Mouse (Mus musculus): ENCODE results near the gene Rbm5. TPM values are rescaled to one million over a fixed set of nuclear protein-coding genes. Genes with fewer than 3 reads are reported as not detected.

Rbm5 gene
- 81.2 and 82.1 TPM in 2 replicates for polyA plus RNA-seq (2015; fragmentation: Nextera tagmentation; extraction: Ambion mirVana)

DNA sequence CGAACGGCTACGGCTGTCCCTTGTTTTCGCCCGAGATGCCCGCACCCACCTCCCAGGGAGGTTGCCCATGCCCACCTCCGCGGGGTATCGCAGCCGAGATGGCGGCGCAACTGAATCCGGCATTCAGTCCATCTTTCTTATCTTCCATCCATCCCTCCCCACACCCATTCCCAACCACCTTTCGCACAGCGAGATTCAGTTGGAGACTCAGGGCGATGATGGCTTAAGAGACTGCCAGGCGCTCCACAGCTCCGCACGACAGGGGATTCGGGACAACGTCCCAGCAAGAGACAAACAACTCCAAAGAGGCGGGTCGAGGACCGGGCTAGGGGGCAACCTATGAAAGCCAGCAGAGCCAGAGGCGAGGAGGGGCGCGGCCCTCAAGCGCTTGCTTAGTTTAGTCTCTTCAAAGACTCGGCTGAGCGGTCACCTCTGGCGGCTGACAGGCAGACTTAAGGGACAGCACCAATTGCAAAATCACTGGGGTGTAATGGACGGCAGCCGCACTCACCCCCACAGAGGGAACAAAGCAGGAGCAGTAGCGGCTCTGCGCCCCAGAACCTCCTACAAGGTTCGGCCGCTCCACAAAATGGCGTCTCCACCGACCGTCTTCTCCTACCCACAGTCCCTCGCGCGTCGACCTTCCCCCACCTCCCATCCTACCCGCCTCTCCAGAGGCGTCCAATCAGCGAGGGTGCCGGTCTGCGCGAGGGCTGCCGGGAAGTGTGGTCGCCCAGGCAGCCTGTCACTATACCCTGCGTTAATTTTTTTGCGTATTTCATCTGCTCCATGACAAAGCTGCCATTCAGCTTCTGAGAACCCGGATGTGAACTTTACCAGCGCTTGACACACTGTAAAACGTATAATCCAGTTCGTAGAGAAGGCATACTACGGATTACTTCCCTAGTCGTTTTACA, at the start of gene Rbm5:
Gene Rbm5 (minus strand): TSS at position 623 of the 917 bp plus-strand sequence.

DNA sequence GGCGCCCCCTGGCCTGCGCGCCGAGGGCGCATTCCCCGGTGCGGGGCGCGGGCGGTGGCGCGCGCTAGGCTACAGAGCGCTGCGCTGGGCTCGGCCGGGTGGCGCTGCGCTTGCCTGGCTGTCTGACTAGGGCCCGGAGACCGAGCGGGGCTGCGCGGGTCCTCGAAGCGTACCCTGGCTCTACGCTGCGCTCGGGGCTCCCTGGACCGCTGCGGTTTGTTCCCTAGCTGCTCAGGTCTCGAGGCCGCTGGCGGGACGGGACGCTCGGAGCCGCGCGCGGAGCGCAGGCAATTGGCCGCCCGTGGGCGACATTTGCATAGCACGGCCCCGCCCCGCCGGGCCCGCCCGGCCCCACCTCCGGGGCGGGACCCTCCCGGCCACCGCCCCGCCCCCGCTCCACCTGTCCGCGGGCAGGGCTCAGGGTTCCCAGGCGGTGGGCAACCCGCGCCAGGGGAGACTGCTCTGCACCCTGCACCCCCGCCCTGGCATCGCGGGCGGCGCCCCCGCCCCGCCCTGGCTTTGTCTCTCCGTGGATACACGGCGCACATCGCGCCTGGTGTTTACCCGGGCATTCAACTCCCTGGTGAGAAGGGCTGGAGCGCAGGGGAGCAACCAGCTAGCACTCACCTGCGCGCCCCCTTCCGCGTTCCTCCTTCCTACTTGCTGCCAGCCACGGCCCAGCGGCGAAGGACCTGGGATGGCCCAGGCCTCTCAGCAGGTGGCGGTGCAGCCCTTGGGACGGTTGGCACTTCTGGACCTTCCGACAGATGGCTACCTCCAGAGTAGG, 60.9 kb downstream of the Rbm5 start, which contains the start of gene Sema3f:
Gene Sema3f (minus strand): TSS at position 779 of the 787 bp plus-strand sequence.

Other genes starting within 250 kb of the Rbm5 start
- 36.6 and 39.3 TPM in 2 replicates for gene Tmem115, start 237.1 kb downstream of the Rbm5 start, polyA plus RNA-seq (2015; fragmentation: Nextera tagmentation; extraction: Ambion mirVana)
- 16.3 and 17.5 TPM in 2 replicates for gene Cyb561d2, start 228.8 kb downstream of the Rbm5 start, polyA plus RNA-seq (2015; fragmentation: Nextera tagmentation; extraction: Ambion mirVana)
- gene Nprl2, start 228.8 kb downstream of the Rbm5 start, polyA plus RNA-seq (2015; fragmentation: Nextera tagmentation; extraction: Ambion mirVana) = 14.7 and 17.2 TPM in 2 replicates
- gene Zmynd10, start 223.7 kb downstream of the Rbm5 start, polyA plus RNA-seq (2015; fragmentation: Nextera tagmentation; extraction: Ambion mirVana) = 0.44 and 0.52 TPM in 2 replicates
- gene Rassf1, start 219.4 kb downstream of the Rbm5 start, polyA plus RNA-seq (2015; fragmentation: Nextera tagmentation; extraction: Ambion mirVana) = 61.6 and 67.2 TPM in 2 replicates
- gene Tusc2, start 207.7 kb downstream of the Rbm5 start, polyA plus RNA-seq (2015; fragmentation: Nextera tagmentation; extraction: Ambion mirVana) = 30.8 and 32.6 TPM in 2 replicates
- gene Hyal2, start 203.1 kb downstream of the Rbm5 start, polyA plus RNA-seq (2015; fragmentation: Nextera tagmentation; extraction: Ambion mirVana) = 37.4 and 43.1 TPM in 2 replicates
- gene Hyal1, start 194.1 kb downstream of the Rbm5 start, polyA plus RNA-seq (2015; fragmentation: Nextera tagmentation; extraction: Ambion mirVana) = 6.4 and 7.9 TPM in 2 replicates
- gene Naa80, start 192.1 kb downstream of the Rbm5 start, polyA plus RNA-seq (2015; fragmentation: Nextera tagmentation; extraction: Ambion mirVana) = 9.7 and 14.0 TPM in 2 replicates
- 0.60 and 0.61 TPM in 2 replicates for gene Hyal3, start 190.2 kb downstream of the Rbm5 start, polyA plus RNA-seq (2015; fragmentation: Nextera tagmentation; extraction: Ambion mirVana)
- 21.9 and 26.4 TPM in 2 replicates for gene Ifrd2, start 183.4 kb downstream of the Rbm5 start, polyA plus RNA-seq (2015; fragmentation: Nextera tagmentation; extraction: Ambion mirVana)
- gene Sema3b, start 161.8 kb downstream of the Rbm5 start, polyA plus RNA-seq (2015; fragmentation: Nextera tagmentation; extraction: Ambion mirVana) = 12.9 and 15.9 TPM in 2 replicates
- 285 and 303 TPM in 2 replicates for gene Gnai2, start 135.6 kb downstream of the Rbm5 start, polyA plus RNA-seq (2015; fragmentation: Nextera tagmentation; extraction: Ambion mirVana)
- gene Slc38a3, start 101.5 kb downstream of the Rbm5 start, polyA plus RNA-seq (2015; fragmentation: Nextera tagmentation; extraction: Ambion mirVana) = 0.16 and 0.34 TPM in 2 replicates
- 0.45 and 0.63 TPM in 2 replicates for gene Gnat1, start 91.3 kb downstream of the Rbm5 start, polyA plus RNA-seq (2015; fragmentation: Nextera tagmentation; extraction: Ambion mirVana)
- gene Sema3f, start 60.5 kb downstream of the Rbm5 start, polyA plus RNA-seq (2015; fragmentation: Nextera tagmentation; extraction: Ambion mirVana) = 10.7 and 12.1 TPM in 2 replicates
- 31.5 and 34.2 TPM in 2 replicates for gene Rbm6, start 102.2 kb upstream of the Rbm5 start, polyA plus RNA-seq (2015; fragmentation: Nextera tagmentation; extraction: Ambion mirVana)
- gene Mon1a, start 117.2 kb upstream of the Rbm5 start, polyA plus RNA-seq (2015; fragmentation: Nextera tagmentation; extraction: Ambion mirVana) = 10.4 and 11.5 TPM in 2 replicates
- gene Mst1r, start 135.9 kb upstream of the Rbm5 start, polyA plus RNA-seq (2015; fragmentation: Nextera tagmentation; extraction: Ambion mirVana) = 7.8 and 9.4 TPM in 2 replicates
- not detected in 2 replicates for gene Actl11, start 157.5 kb upstream of the Rbm5 start, polyA plus RNA-seq (2015; fragmentation: Nextera tagmentation; extraction: Ambion mirVana)
- gene Camkv, start 164.7 kb upstream of the Rbm5 start, polyA plus RNA-seq (2015; fragmentation: Nextera tagmentation; extraction: Ambion mirVana) = 0.16 and 0.28 TPM in 2 replicates
- gene Traip, start 179.1 kb upstream of the Rbm5 start, polyA plus RNA-seq (2015; fragmentation: Nextera tagmentation; extraction: Ambion mirVana) = 3.9 and 4.5 TPM in 2 replicates
- 14.7 and 18.3 TPM in 2 replicates for gene Uba7, start 204.5 kb upstream of the Rbm5 start, polyA plus RNA-seq (2015; fragmentation: Nextera tagmentation; extraction: Ambion mirVana)
- 0.31 and 0.41 TPM in 2 replicates for gene Gm20661, start 212.1 kb upstream of the Rbm5 start, polyA plus RNA-seq (2015; fragmentation: Nextera tagmentation; extraction: Ambion mirVana)
- 19.3 and 23.9 TPM in 2 replicates for gene Inka1, start 214.9 kb upstream of the Rbm5 start, polyA plus RNA-seq (2015; fragmentation: Nextera tagmentation; extraction: Ambion mirVana)
- gene Cdhr4, start 221.5 kb upstream of the Rbm5 start, polyA plus RNA-seq (2015; fragmentation: Nextera tagmentation; extraction: Ambion mirVana) = 0.45 and 0.70 TPM in 2 replicates
- 0.19 TPM in 1 of 2 replicates, not detected in the other for gene Gm20662, start 225.4 kb upstream of the Rbm5 start, polyA plus RNA-seq (2015; fragmentation: Nextera tagmentation; extraction: Ambion mirVana)
- 23.9 and 26.5 TPM in 2 replicates for gene Ip6k1, start 231.5 kb upstream of the Rbm5 start, polyA plus RNA-seq (2015; fragmentation: Nextera tagmentation; extraction: Ambion mirVana)

Measured in urinary bladder, postnatal 0 days (tissue).